Mouse (Mus musculus): ENCODE results near the gene Olfr652. TPM values are rescaled to one million over a fixed set of nuclear protein-coding genes. Genes with fewer than 3 reads are reported as not detected.

The Olfr652 gene
- polyA plus RNA-seq, 1 experiment from 2014 or later: not detected

Other genes starting within 250 kb of the Olfr652 start
- gene Trim12a, start 245.4 kb upstream of the Olfr652 start, polyA plus RNA-seq (2015; fragmentation: Nextera tagmentation; extraction: Ambion mirVana): 7.6 and 8.8 TPM in 2 replicates
- gene Trim34b, start 231.4 kb upstream of the Olfr652 start, polyA plus RNA-seq (2015; fragmentation: Nextera tagmentation; extraction: Ambion mirVana): 0.13 TPM in 1 of 2 replicates, not detected in the other
- gene Trim12c, start 207.5 kb upstream of the Olfr652 start, polyA plus RNA-seq (2015; fragmentation: Nextera tagmentation; extraction: Ambion mirVana): 2.3 and 2.6 TPM in 2 replicates
- gene Trim30b, start 191.0 kb upstream of the Olfr652 start, polyA plus RNA-seq (2015; fragmentation: Nextera tagmentation; extraction: Ambion mirVana): 0.20 and 0.22 TPM in 2 replicates
- gene Trim30c, start 160.1 kb upstream of the Olfr652 start, polyA plus RNA-seq (2015; fragmentation: Nextera tagmentation; extraction: Ambion mirVana): 0.11 and 0.16 TPM in 2 replicates
- 1.0 TPM in 2 replicates for gene Trim30a, start 95.7 kb upstream of the Olfr652 start, polyA plus RNA-seq (2015; fragmentation: Nextera tagmentation; extraction: Ambion mirVana)
- 0.21 and 0.47 TPM in 2 replicates for gene Trim30d, start 53.1 kb upstream of the Olfr652 start, polyA plus RNA-seq (2015; fragmentation: Nextera tagmentation; extraction: Ambion mirVana)
- gene Olfr651, start 10.8 kb upstream of the Olfr652 start, polyA plus RNA-seq (2015; fragmentation: Nextera tagmentation; extraction: Ambion mirVana): not detected in 2 replicates
- not detected in 2 replicates for gene Olfr653, start 16.4 kb downstream of the Olfr652 start, polyA plus RNA-seq (2015; fragmentation: Nextera tagmentation; extraction: Ambion mirVana)
- not detected in 2 replicates for gene Olfr654, start 26.1 kb downstream of the Olfr652 start, polyA plus RNA-seq (2015; fragmentation: Nextera tagmentation; extraction: Ambion mirVana)
- not detected in 2 replicates for gene Olfr655, start 40.9 kb downstream of the Olfr652 start, polyA plus RNA-seq (2015; fragmentation: Nextera tagmentation; extraction: Ambion mirVana)
- not detected in 2 replicates for gene Olfr656, start 53.1 kb downstream of the Olfr652 start, polyA plus RNA-seq (2015; fragmentation: Nextera tagmentation; extraction: Ambion mirVana)
- gene Olfr657, start 63.9 kb downstream of the Olfr652 start, polyA plus RNA-seq (2015; fragmentation: Nextera tagmentation; extraction: Ambion mirVana): not detected in 2 replicates
- not detected in 2 replicates for gene Olfr658, start 86.4 kb downstream of the Olfr652 start, polyA plus RNA-seq (2015; fragmentation: Nextera tagmentation; extraction: Ambion mirVana)
- not detected in 2 replicates for gene Olfr659, start 105.9 kb downstream of the Olfr652 start, polyA plus RNA-seq (2015; fragmentation: Nextera tagmentation; extraction: Ambion mirVana)
- gene Olfr661, start 125.6 kb downstream of the Olfr652 start, polyA plus RNA-seq (2015; fragmentation: Nextera tagmentation; extraction: Ambion mirVana): not detected in 2 replicates
- not detected in 2 replicates for gene Usp17le, start 216.6 kb downstream of the Olfr652 start, polyA plus RNA-seq (2015; fragmentation: Nextera tagmentation; extraction: Ambion mirVana)

All from heart, embryonic 13.5 days (tissue).